Mouse (Mus musculus): Measurements from ENCODE around the gene Slc19a1. TPM values are rescaled to one million over a fixed set of nuclear protein-coding genes. Genes with fewer than 3 reads are reported as not detected.

Slc19a1 gene
- total and polyA plus RNA-seq, 3 experiments, result 40.1 to 59.8 (median 50.2) TPM

DNA sequence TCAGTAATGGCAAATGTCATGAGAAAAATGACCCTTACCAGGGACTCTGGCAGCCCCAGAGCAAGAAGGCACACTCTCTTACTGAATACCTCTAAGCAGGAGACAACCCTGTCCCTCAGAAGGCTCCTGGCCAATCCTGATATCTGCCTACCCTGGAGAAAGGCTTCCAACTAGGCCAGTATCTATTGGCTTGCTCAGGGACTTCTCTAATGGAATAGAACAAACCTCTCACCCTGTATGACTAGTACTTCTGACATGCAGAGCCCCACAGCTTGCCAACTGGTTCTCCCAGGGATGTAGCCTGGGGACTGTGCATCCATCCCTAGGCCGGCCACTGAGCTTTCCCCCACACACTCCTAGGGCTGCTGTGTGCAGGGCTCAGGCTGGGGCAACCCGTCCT, 66.6 kb downstream of the Slc19a1 start:
- peaks cover 0 to 14% of the 10 kb centered on the region in 2 experiments; a peak in 2 of 4 replicates for H3K4me1 ChIP-seq (ENCODE audit: control insufficient read depth in 1 of 2, insufficient read depth in 2 of 2)
- in situ Hi-C loops (cut with MboI; ENCODE audit: low pct_ligation_motif_present, low pct_unique_long_range_greater_than_20kb, low sequenced_read_pairs), result no loop called here
- no peak for DNase-seq (ENCODE audit: extremely low read depth)
- dilution Hi-C loops (cut with MboI; ENCODE audit: extremely low pct_ligation_motif_present, extremely low pct_unique_long_range_greater_than_20kb, low sequenced_read_pairs), result no loop called here
- peaks cover 77% of the 10 kb centered on the region for H3K27me3 ChIP-seq (replicated peaks)
- H3K27ac ChIP-seq (ENCODE audit: insufficient read depth, low read depth), result no peak overlapping the region
- H3K79me2 ChIP-seq (replicated peaks; ENCODE audit: control insufficient read depth, extremely low read depth, insufficient read depth, poor library complexity, severe bottlenecking), result no peaks in the 10 kb centered on the region
- no peak overlapping the region for H3K9ac ChIP-seq (ENCODE audit: insufficient read depth, low read depth)
- H3K36me3 ChIP-seq (replicated peaks in 1 of 2; ENCODE audit: control insufficient read depth in 1 of 2, insufficient read depth in 1 of 2, low read length in 1 of 2), result no peaks in the 10 kb centered on the region
- H3K9me3 ChIP-seq (replicated peaks; ENCODE audit: low read length), result no peaks in the 10 kb centered on the region
- TF ChIP-seq NELFE (IDR thresholded peaks at IDR 0.05; ENCODE audit: low read depth, low read length) (no peak), USF2 (conservative IDR thresholded peaks at IDR 0.05; ENCODE audit: low read depth, low read length) (no peak), ETS1 (conservative IDR thresholded peaks at IDR 0.05; ENCODE audit: low read depth, low read length) (no peak), MAX (IDR thresholded peaks at IDR 0.05; ENCODE audit: low read length) (no peak), E2F4 (IDR thresholded peaks at IDR 0.05; ENCODE audit: insufficient replicate concordance, low read depth, low read length) (no peak), MXI1 (IDR thresholded peaks at IDR 0.05; ENCODE audit: low read depth, low read length) (no peak), ZC3H11A (IDR thresholded peaks at IDR 0.05; ENCODE audit: low read depth, low read length) (no peak), RCOR1 (conservative IDR thresholded peaks at IDR 0.05; ENCODE audit: low read depth, low read length) (no peak), USF1 (IDR thresholded peaks at IDR 0.05; ENCODE audit: low read depth, low read length) (no peak), CHD2 (IDR thresholded peaks at IDR 0.05; ENCODE audit: low read length) (no peak), POLR2AphosphoS2 (IDR thresholded peaks at IDR 0.05; ENCODE audit: low read depth, low read length) (no peak), ZKSCAN1 (IDR thresholded peaks at IDR 0.05; ENCODE audit: borderline replicate concordance, low read depth, low read length) (no peak), TBP (conservative IDR thresholded peaks at IDR 0.05; ENCODE audit: low read depth, low read length) (no peak), EP300 (IDR thresholded peaks at IDR 0.05; ENCODE audit: low read length) (no peak), MEF2A (IDR thresholded peaks at IDR 0.05; ENCODE audit: borderline replicate concordance, low read depth, low read length) (no peak), UBTF (IDR thresholded peaks at IDR 0.05; ENCODE audit: low read depth, low read length) (no peak), CHD1 (IDR thresholded peaks at IDR 0.05; ENCODE audit: low read depth, low read length) (no peak)
- H3K4me2 ChIP-seq (ENCODE audit: insufficient read depth, low read depth, poor library complexity, severe bottlenecking), result no peak overlapping the region
- H3K4me3 ChIP-seq (replicated peaks in 1 of 3; ENCODE audit: low read depth in 2 of 3, low read length in 2 of 3, poor library complexity in 1 of 3), result no peak overlapping the region

DNA sequence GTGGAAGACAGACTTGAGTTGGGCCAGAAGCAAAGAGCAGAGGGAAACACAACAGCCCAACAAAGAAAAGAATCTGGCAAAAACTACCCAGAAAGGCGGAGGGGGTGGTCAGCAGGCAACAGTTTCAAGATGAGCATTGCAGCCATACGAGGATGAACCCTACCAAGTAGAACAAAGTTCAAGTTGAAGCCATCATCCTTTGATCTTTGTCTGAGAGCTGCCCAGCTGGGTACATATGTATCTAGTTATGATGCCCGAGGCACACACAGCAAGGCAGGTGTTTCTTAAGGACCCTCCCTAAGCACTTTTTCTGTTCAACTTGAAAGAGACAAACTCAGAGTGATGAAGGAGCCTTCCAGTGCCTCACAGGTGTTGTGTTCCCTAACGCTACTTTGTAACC, 67.7 kb downstream of the Slc19a1 start:
- Histone ChIP-seq H3K79me2 (replicated peaks; ENCODE audit: control insufficient read depth, extremely low read depth, insufficient read depth, poor library complexity, severe bottlenecking) (no peaks in the 10 kb centered on the region), H3K9me3 (replicated peaks; ENCODE audit: low read length) (no peaks in the 10 kb centered on the region), H3K27ac (ENCODE audit: insufficient read depth, low read depth) (no peak overlapping the region), H3K9ac (ENCODE audit: insufficient read depth, low read depth) (no peak overlapping the region), H3K4me2 (ENCODE audit: insufficient read depth, low read depth, poor library complexity, severe bottlenecking) (no peak overlapping the region), H3K4me3 (replicated peaks in 1 of 3; ENCODE audit: low read depth in 2 of 3, low read length in 2 of 3, poor library complexity in 1 of 3) (no peak overlapping the region), H3K27me3 (replicated peaks) (peaks cover 69% of the 10 kb centered on the region), H3K4me1 (ENCODE audit: control insufficient read depth in 1 of 2, insufficient read depth in 2 of 2) (peaks cover 0 to 17% of the 10 kb centered on the region in 2 experiments; a peak in 2 of 4 replicates), H3K36me3 (replicated peaks in 1 of 2; ENCODE audit: control insufficient read depth in 1 of 2, insufficient read depth in 1 of 2, low read length in 1 of 2) (no peaks in the 10 kb centered on the region)
- in situ Hi-C loops (cut with MboI; ENCODE audit: low pct_ligation_motif_present, low pct_unique_long_range_greater_than_20kb, low sequenced_read_pairs) (no loop called here), dilution Hi-C loops (cut with MboI; ENCODE audit: extremely low pct_ligation_motif_present, extremely low pct_unique_long_range_greater_than_20kb, low sequenced_read_pairs) (no loop called here)
- no peak for DNase-seq (ENCODE audit: extremely low read depth)
- TF ChIP-seq SMC3 (IDR thresholded peaks at IDR 0.05; ENCODE audit: low read depth, low read length), result no peak
- no peak for TF ChIP-seq POLR2A (IDR thresholded peaks at IDR 0.05; ENCODE audit: low read depth, low read length)
- no peak for TF ChIP-seq NRF1 (IDR thresholded peaks at IDR 0.05; ENCODE audit: low read depth, low read length)
- no peak for TF ChIP-seq CHD1 (IDR thresholded peaks at IDR 0.05; ENCODE audit: low read depth, low read length)
- no peak for TF ChIP-seq POLR2AphosphoS2 (IDR thresholded peaks at IDR 0.05; ENCODE audit: low read depth, low read length)
- TF ChIP-seq TBP (conservative IDR thresholded peaks at IDR 0.05; ENCODE audit: low read depth, low read length), result no peak
- no peak for TF ChIP-seq HCFC1 (IDR thresholded peaks at IDR 0.05; ENCODE audit: low read depth, low read length)
- no peak for TF ChIP-seq ZC3H11A (IDR thresholded peaks at IDR 0.05; ENCODE audit: low read depth, low read length)
- TF ChIP-seq MEF2A (IDR thresholded peaks at IDR 0.05; ENCODE audit: borderline replicate concordance, low read depth, low read length), result peak; percentile 37; the same call in 1 of the 2 replicates
- TF ChIP-seq KAT2A (IDR thresholded peaks at IDR 0.05; ENCODE audit: insufficient replicate concordance, low read length), result no peak
- 0 out of 2 replicates have a peak, but pooled peaks have one; percentile 36 for TF ChIP-seq CHD2 (IDR thresholded peaks at IDR 0.05; ENCODE audit: low read length)
- TF ChIP-seq USF2 (conservative IDR thresholded peaks at IDR 0.05; ENCODE audit: low read depth, low read length), result no peak
- TF ChIP-seq UBTF (IDR thresholded peaks at IDR 0.05; ENCODE audit: low read depth, low read length), result no peak
- no peak for TF ChIP-seq MAZ (IDR thresholded peaks at IDR 0.05; ENCODE audit: low read depth, low read length)
- no peak for TF ChIP-seq ZNF384 (IDR thresholded peaks at IDR 0.05; ENCODE audit: low read depth, low read length)
- no peak for TF ChIP-seq MAFK (IDR thresholded peaks at IDR 0.05; ENCODE audit: insufficient replicate concordance, low read length)
- TF ChIP-seq E2F4 (IDR thresholded peaks at IDR 0.05; ENCODE audit: insufficient replicate concordance, low read depth, low read length), result no peak
- no peak for TF ChIP-seq USF1 (IDR thresholded peaks at IDR 0.05; ENCODE audit: low read depth, low read length)
- no peak for TF ChIP-seq MAX (IDR thresholded peaks at IDR 0.05; ENCODE audit: low read length)
- peak; percentile 83 for TF ChIP-seq TCF12 (IDR thresholded peaks at IDR 0.05; ENCODE audit: low read depth, low read length)
- no peak for TF ChIP-seq ZMIZ1 (IDR thresholded peaks at IDR 0.05; ENCODE audit: low read depth, low read length)
- peak; percentile 84 for TF ChIP-seq IRF4 (IDR thresholded peaks at IDR 0.05; ENCODE audit: low read depth, low read length)
- TF ChIP-seq GABPA (IDR thresholded peaks at IDR 0.05; ENCODE audit: insufficient replicate concordance, low read depth, low read length), result no peak
- peak; percentile 60; the same call in 1 of the 2 replicates for TF ChIP-seq BHLHE40 (IDR thresholded peaks at IDR 0.05; ENCODE audit: low read depth, low read length)
- TF ChIP-seq ELF1 (IDR thresholded peaks at IDR 0.05; ENCODE audit: low read depth, low read length), result no peak

Data from CH12.LX (cell line).